Mouse (Mus musculus) brain, embryonic 14.5 days (tissue): ENCODE results near the gene Rbm47.

Experiments used
- CTCF ChIP-seq: fragments of 200-500 bp; IDR thresholded peaks from 2 replicates; pipeline ENCODE4 v1.5.1; 2012; ENCODE audit warnings: inconsistent platforms, mild to moderate bottlenecking, moderate library complexity, borderline replicate concordance; ENCODE audit not compliant: insufficient read depth, insufficient read length; ENCODE audit errors: extremely low read depth
- POLR2A ChIP-seq: fragments of 200-500 bp; IDR thresholded peaks from 2 replicates; pipeline ENCODE4 v1.6.1; 2012; ENCODE audit warnings: mild to moderate bottlenecking, inconsistent platforms, borderline replicate concordance; ENCODE audit not compliant: poor library complexity, insufficient read depth, insufficient read length, severe bottlenecking; ENCODE audit errors: extremely low read depth

- TF ChIP-seq CTCF (no peak), POLR2A (no peak)
Measured at GRCm38 (mm10) chr5:66067219-66067618, 105.7 kb downstream of the Rbm47 start.
